Comparison of ENCODE assay signal across 12 mouse cellular contexts in the genomic region with DNA sequence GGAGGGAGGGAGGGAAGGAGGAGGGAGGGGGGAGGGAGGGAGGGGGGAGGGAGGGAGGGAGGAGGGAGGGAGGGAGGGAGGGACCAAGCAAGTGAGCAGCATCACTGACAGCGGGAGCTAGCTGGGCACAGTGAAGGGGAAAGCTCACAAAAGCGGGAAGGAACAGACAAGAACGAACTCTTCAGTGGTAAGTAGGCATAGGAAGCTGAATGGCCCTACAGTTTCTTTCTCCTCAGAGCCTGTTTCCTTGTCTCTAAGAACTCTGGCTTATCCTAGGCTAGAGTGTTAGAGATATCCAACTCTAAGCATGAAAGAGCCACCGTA. TPM values are rescaled to one million over a fixed set of nuclear protein-coding genes. Genes with fewer than 3 reads are reported as not detected.
DNase-seq lines count a peak whose midpoint lies in the region; ATAC-seq and TF ChIP-seq lines count a peak whose summit lies in the region.
"Had no signal": no experiment of that assay in that cellular context is flagged by ENCODE, and none has a peak within 500 bp of the region (broad histone marks: within the 10 kb centered on the region; RNA-seq: fewer than 3 reads in every experiment).

No protein-coding gene starts in this region.

- H3K36me3 ChIP-seq in hindbrain, embryonic 14.5 days (replicated peaks; ENCODE audit: control insufficient read depth, insufficient read depth), result no peaks in the 10 kb centered on the region
- no peaks in the 10 kb centered on the region for H3K36me3 ChIP-seq in neural tube, embryonic 12.5 days
- no peaks in the 10 kb centered on the region for H3K36me3 ChIP-seq in forebrain, embryonic 10.5 days (replicated peaks)
- no peaks in the 10 kb centered on the region for H3K36me3 ChIP-seq in forebrain, embryonic 12.5 days (replicated peaks)
- H3K36me3 ChIP-seq: limb, embryonic 13.5 days had no signal

- peak; percentile 11 for DNase-seq in CD4-positive, CD25-positive, alpha-beta regulatory T cell, adult 2 months (ENCODE audit: low read depth, low spot score)
- no peak for DNase-seq in left cerebral cortex, adult 2 months (ENCODE audit: extremely low spot score in 1 of 2, low spot score in 2 of 2)
- DNase-seq in left cerebral cortex, postnatal 36 days (ENCODE audit: low spot score in 2 of 2), result no peak
- no peak for DNase-seq in hindbrain, embryonic 14.5 days (ENCODE audit: low spot score)
- no peak for DNase-seq in forebrain, embryonic 10.5 days (ENCODE audit: extremely low spot score, low spot score)

- peak overlapping the region; percentile 6 for H3K4me3 ChIP-seq in left cerebral cortex, adult 2 months
- H3K4me3 ChIP-seq in hindbrain, embryonic 14.5 days (replicated peaks; ENCODE audit: low read length), result 0 out of 2 replicates have a peak overlapping the region, but pooled peaks have one; percentile 10
- H3K4me3 ChIP-seq in neural tube, embryonic 12.5 days, result no peak overlapping the region; the same call in 1 of the 2 replicates
- no peak overlapping the region for H3K4me3 ChIP-seq in forebrain, embryonic 10.5 days
- no peak overlapping the region for H3K4me3 ChIP-seq in forebrain, embryonic 12.5 days (replicated peaks)
- H3K4me3 ChIP-seq: myocyte had no signal

- peak overlapping the region; percentile 38 for H3K4me2 ChIP-seq in hindbrain, embryonic 14.5 days (replicated peaks)
- H3K4me2 ChIP-seq in neural tube, embryonic 12.5 days (replicated peaks), result peak overlapping the region; percentile 96
- H3K4me2 ChIP-seq in forebrain, embryonic 12.5 days, result no peak overlapping the region

- H3K27me3 ChIP-seq in hindbrain, embryonic 14.5 days (ENCODE audit: control insufficient read depth, insufficient read depth, low read length), result no peaks in the 10 kb centered on the region
- no peaks in the 10 kb centered on the region; the same call in none of the 2 replicates for H3K27me3 ChIP-seq in neural tube, embryonic 12.5 days (replicated peaks)
- peaks cover 49% of the 10 kb centered on the region for H3K27me3 ChIP-seq in forebrain, embryonic 10.5 days (ENCODE audit: poor library complexity, severe bottlenecking)
- H3K27me3 ChIP-seq in forebrain, embryonic 12.5 days, result peaks cover 15% of the 10 kb centered on the region
- H3K27me3 ChIP-seq: Patski had no signal

- H3K9ac ChIP-seq in hindbrain, embryonic 14.5 days, result no peak overlapping the region
- H3K9ac ChIP-seq in neural tube, embryonic 12.5 days, result no peak overlapping the region
- no peak overlapping the region for H3K9ac ChIP-seq in forebrain, embryonic 12.5 days

- H3K9me3 ChIP-seq in hindbrain, embryonic 14.5 days (ENCODE audit: control insufficient read depth, low read length), result no peaks in the 10 kb centered on the region
- H3K9me3 ChIP-seq in neural tube, embryonic 12.5 days, result no peaks in the 10 kb centered on the region
- no peaks in the 10 kb centered on the region for H3K9me3 ChIP-seq in forebrain, embryonic 10.5 days
- H3K9me3 ChIP-seq in forebrain, embryonic 12.5 days, result no peaks in the 10 kb centered on the region
- H3K9me3 ChIP-seq: limb, embryonic 13.5 days had no signal

- WGBS in hindbrain, embryonic 14.5 days, result 19% methylated on average over 4 of the region's 4 CpGs
- WGBS in neural tube, embryonic 12.5 days, result 30% methylated on average over 4 of the region's 4 CpGs
- WGBS in forebrain, embryonic 10.5 days, result 36% methylated on average over 4 of the region's 4 CpGs
- WGBS in forebrain, embryonic 12.5 days, result 27% methylated on average over 4 of the region's 4 CpGs

- no peak for TF ChIP-seq CTCF in left cerebral cortex, adult 2 months (IDR thresholded peaks at IDR 0.05)

- H3K27ac ChIP-seq in left cerebral cortex, adult 2 months, result no peak overlapping the region
- no peak overlapping the region for H3K27ac ChIP-seq in hindbrain, embryonic 14.5 days
- H3K27ac ChIP-seq in neural tube, embryonic 12.5 days, result no peak overlapping the region
- H3K27ac ChIP-seq in forebrain, embryonic 10.5 days, result no peak overlapping the region
- no peak overlapping the region for H3K27ac ChIP-seq in forebrain, embryonic 12.5 days
- H3K27ac ChIP-seq: limb, embryonic 13.5 days; stomach, postnatal 0 days had no signal

- 0 out of 2 replicates have a peak, but pooled peaks cover 9% of the 10 kb centered on the region for H3K4me1 ChIP-seq in hindbrain, embryonic 14.5 days (replicated peaks; ENCODE audit: control insufficient read depth, insufficient read depth, low read length)
- H3K4me1 ChIP-seq in neural tube, embryonic 12.5 days, result peaks cover 17% of the 10 kb centered on the region
- H3K4me1 ChIP-seq in forebrain, embryonic 10.5 days, result peaks cover 29% of the 10 kb centered on the region
- H3K4me1 ChIP-seq in forebrain, embryonic 12.5 days, result peaks cover 23% of the 10 kb centered on the region

- intact Hi-C loops in left cerebral cortex, adult 2 months (cut with DNase I), result no loop called here
- intact Hi-C loops in left cerebral cortex, postnatal 36 days (cut with DNase I), result loop anchor here (2.0 kb wide), 1 partner anchor 44 kb away; no protein-coding TSS in a partner anchor

- ATAC-seq in CD4-positive, CD25-positive, alpha-beta regulatory T cell, adult 4 months, result no peak
- ATAC-seq in hindbrain, embryonic 14.5 days (ENCODE audit: low FRiP score), result no peak
- ATAC-seq in neural tube, embryonic 12.5 days (ENCODE audit: low FRiP score, low read depth), result no peak
- ATAC-seq in forebrain, embryonic 12.5 days (ENCODE audit: low FRiP score), result no peak
- ATAC-seq: Patski had no signal

RNA-seq across cellular contexts. Expression of a gene that starts 2.5 kb away (rescaled TPM):
- polyA plus RNA-seq in CD4-positive, CD25-positive, alpha-beta regulatory T cell, adult 4 months (2017; shearing (Covaris generic)), result 10 to 100 TPM; 50.3 to 52.7 TPM
- 100 to 1,000 TPM in 1 of 2 experiments, 10 to 100 TPM in 1; 97.9 to 105 TPM for total RNA-seq in left cerebral cortex, adult 2 months (2021)
- 100 to 1,000 TPM in 1 of 2 experiments, 10 to 100 TPM in 1; 95.4 to 106 TPM for total RNA-seq in left cerebral cortex, postnatal 36 days (2021)
- 30.4 and 34.3 TPM in 2 replicates for polyA plus RNA-seq in hindbrain, embryonic 14.5 days (2014; fragmentation: Nextera tagmentation; extraction: Ambion mirVana)
- 18.4 and 20.5 TPM in 2 replicates for polyA plus RNA-seq in neural tube, embryonic 12.5 days (2016; fragmentation: Nextera tagmentation; extraction: Ambion mirVana)
- 2.7 and 3.7 TPM in 2 replicates for polyA plus RNA-seq in forebrain, embryonic 10.5 days (2016; fragmentation: Nextera tagmentation; extraction: Ambion mirVana)
- 4.0 and 5.1 TPM in 2 replicates for polyA plus RNA-seq in forebrain, embryonic 12.5 days (2016; fragmentation: Nextera tagmentation; extraction: Ambion mirVana)

Comparison
In these comparisons a context has a peak if more than half of its experiments do, and no peak if none do; other contexts are left out.
1. H3K4me3 ChIP-seq: peak in left cerebral cortex, adult 2 months (single experiment) and hindbrain, embryonic 14.5 days (single experiment); none in neural tube, embryonic 12.5 days (single experiment), forebrain, embryonic 10.5 days (single experiment) and forebrain, embryonic 12.5 days (single experiment).